Mouse (Mus musculus) lung, postnatal 4 days (tissue): ENCODE data around the gene Vsnl1.

ENCODE experiments used
- DNase-seq, 2 experiments: peaks; one replicate each; pipeline ENCODE4 v3.0.0; 2021

Gene Vsnl1

GRCm38 (mm10) chr12:11436497-11437265 is at the start of gene Vsnl1:
TSS of gene Vsnl1 (minus strand) at chr12:11436613.
- DNase-seq = peak; percentile 72 to 89

GRCm38 (mm10) chr12:11456632-11457031 is 20.2 kb upstream of the Vsnl1 start:
- no peak for DNase-seq

- no peak for DNase-seq
Observed at GRCm38 (mm10) chr12:11456213-11456612, 19.8 kb upstream of the Vsnl1 start.

- DNase-seq = peak; percentile 88 to 91
Observed at GRCm38 (mm10) chr12:11455549-11456194, 19.3 kb upstream of the Vsnl1 start, which contains the start of gene Rad51ap2. TSS of gene Rad51ap2 (plus strand) at chr12:11456079.

- no peak for DNase-seq
Observed at GRCm38 (mm10) chr12:11454146-11454545, 17.7 kb upstream of the Vsnl1 start.

- DNase-seq = peak in 1 of 2 experiments; percentile 22
Observed at GRCm38 (mm10) chr12:11437907-11438447, 1.6 kb upstream of the Vsnl1 start.

- DNase-seq = peak; percentile 74 to 77
Observed at GRCm38 (mm10) chr12:11437266-11437906, 973 bp upstream of the Vsnl1 start.

GRCm38 (mm10) chr12:11436023-11436350 is 426 bp downstream of the Vsnl1 start:
- DNase-seq = no peak

- DNase-seq = no peak
Observed at GRCm38 (mm10) chr12:11435246-11436022, 979 bp downstream of the Vsnl1 start.

- DNase-seq = no peak
Observed at GRCm38 (mm10) chr12:11434446-11434845, 2.0 kb downstream of the Vsnl1 start.

GRCm38 (mm10) chr12:11433716-11434115 is 2.7 kb downstream of the Vsnl1 start:
- DNase-seq = no peak

GRCm38 (mm10) chr12:11433126-11433525 is 3.3 kb downstream of the Vsnl1 start:
- no peak for DNase-seq

GRCm38 (mm10) chr12:11427396-11427795 is 9.0 kb downstream of the Vsnl1 start:
- DNase-seq = no peak

GRCm38 (mm10) chr12:11418112-11418511 is 18.3 kb downstream of the Vsnl1 start:
- DNase-seq = no peak

GRCm38 (mm10) chr12:11407679-11408078 is 28.7 kb downstream of the Vsnl1 start:
- DNase-seq = no peak

GRCm38 (mm10) chr12:11398791-11399190 is 37.6 kb downstream of the Vsnl1 start:
- no peak for DNase-seq

GRCm38 (mm10) chr12:11397029-11397428 is 39.4 kb downstream of the Vsnl1 start:
- DNase-seq = no peak

GRCm38 (mm10) chr12:11395470-11395869 is 40.9 kb downstream of the Vsnl1 start:
- peak; percentile 6 to 31 for DNase-seq

GRCm38 (mm10) chr12:11392525-11392924 is 43.9 kb downstream of the Vsnl1 start:
- DNase-seq = peak; percentile 74 to 87

GRCm38 (mm10) chr12:11391244-11391949 is 45.0 kb downstream of the Vsnl1 start:
- DNase-seq = peak; percentile 75 to 88

- DNase-seq = no peak
Observed at GRCm38 (mm10) chr12:11389141-11389540, 47.3 kb downstream of the Vsnl1 start.

GRCm38 (mm10) chr12:11384754-11385153 is 51.7 kb downstream of the Vsnl1 start:
- DNase-seq = no peak
